Mouse (Mus musculus): ENCODE measurements around the gene Lsm2. TPM values are rescaled to one million over a fixed set of nuclear protein-coding genes. Genes with fewer than 3 reads are reported as not detected.

Gene Lsm2
- total and polyA plus RNA-seq, 2 experiments from 2014 or later = 23.1 to 64.2 TPM

- H3K4me1 ChIP-seq (ENCODE audit: control insufficient read depth, insufficient read depth) = no peaks in the 10 kb centered on the region; the same call in 1 of the 2 replicates
- no peaks in the 10 kb centered on the region for H3K27me3 ChIP-seq (ENCODE audit: control insufficient read depth, insufficient read depth, low read length)
- DNase-seq (ENCODE audit: low spot score) (no peak), ATAC-seq (ENCODE audit: insufficient read depth, low read depth) (no peak)
- H3K9me3 ChIP-seq (replicated peaks; ENCODE audit: control insufficient read depth, low read length) = no peaks in the 10 kb centered on the region
- no peak overlapping the region for H3K27ac ChIP-seq (ENCODE audit: low read depth)
- H3K36me3 ChIP-seq (replicated peaks; ENCODE audit: control insufficient read depth, insufficient read depth, low read length) = peaks cover 15% of the 10 kb centered on the region
- WGBS = 35% methylated on average over 4 of the region's 4 CpGs
- no peak overlapping the region for H3K9ac ChIP-seq (replicated peaks; ENCODE audit: low read depth, low read length)
- TF ChIP-seq CTCF (IDR thresholded peaks at IDR 0.05; ENCODE audit: low read depth) = no peak
- no peak for TF ChIP-seq EP300 (IDR thresholded peaks at IDR 0.05; ENCODE audit: low read depth)
- H3K4me2 ChIP-seq (ENCODE audit: low read depth, low read length) = no peak overlapping the region
- H3K4me3 ChIP-seq (ENCODE audit: low read depth, low read length) = no peak overlapping the region
Measured at GRCm38 (mm10) chr17:34949553-34949969, 32.1 kb upstream of the Lsm2 start.

DNA sequence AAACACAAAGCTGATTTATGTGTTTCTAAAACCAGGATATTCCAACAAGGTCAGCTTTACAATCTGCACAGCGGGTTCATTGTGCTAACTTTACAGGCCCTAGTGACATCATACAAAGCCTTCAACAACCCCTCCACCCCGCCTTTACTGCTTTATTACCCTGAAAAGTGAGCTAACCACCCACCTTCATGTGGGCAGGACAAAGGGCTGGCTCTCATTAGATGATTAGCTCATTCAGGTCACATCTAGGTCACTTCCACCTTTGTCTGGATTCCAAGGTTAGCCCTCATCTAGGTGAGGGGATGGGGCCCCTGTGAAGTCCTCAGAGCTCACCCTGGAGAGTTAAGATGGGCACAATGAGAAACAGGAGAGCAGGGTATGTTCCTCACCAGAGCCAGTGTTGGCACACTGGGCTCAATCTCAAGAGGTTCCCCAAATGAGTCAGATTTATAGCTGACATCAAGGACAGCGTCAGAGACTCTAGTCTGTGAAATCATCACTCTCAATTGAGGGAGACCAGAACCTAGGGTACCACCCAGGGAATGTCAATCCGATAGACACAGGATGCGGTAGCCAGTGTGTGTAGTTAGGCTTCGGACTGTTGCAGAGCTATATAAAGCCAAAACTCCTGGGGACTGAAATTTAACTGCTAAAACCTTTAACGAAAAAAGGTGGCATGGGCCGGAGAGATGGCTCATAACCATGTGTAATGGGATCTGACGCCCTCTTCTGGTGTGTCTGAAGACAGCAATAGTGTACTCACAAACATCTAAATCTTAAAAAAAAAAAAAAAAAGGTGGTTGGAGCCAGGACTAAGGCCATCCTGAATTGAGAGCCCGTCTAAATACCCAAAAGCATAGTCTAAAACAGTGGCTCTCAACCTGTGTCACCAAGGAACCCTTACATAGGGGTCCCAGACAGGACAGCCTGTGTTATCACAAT, 30.9 kb upstream of the Lsm2 start:
- Histone ChIP-seq H3K9ac (replicated peaks; ENCODE audit: low read depth, low read length) (peak overlapping the region; percentile 82), H3K9me3 (replicated peaks; ENCODE audit: control insufficient read depth, low read length) (no peaks in the 10 kb centered on the region), H3K4me2 (ENCODE audit: low read depth, low read length) (peak overlapping the region; percentile 84), H3K4me1 (ENCODE audit: control insufficient read depth, insufficient read depth) (no peaks in the 10 kb centered on the region; the same call in 1 of the 2 replicates), H3K27me3 (ENCODE audit: control insufficient read depth, insufficient read depth, low read length) (no peaks in the 10 kb centered on the region), H3K4me3 (ENCODE audit: low read depth, low read length) (peak overlapping the region; percentile 74), H3K27ac (ENCODE audit: low read depth) (0 out of 2 replicates have a peak overlapping the region, but pooled peaks have one; percentile 1), H3K36me3 (replicated peaks; ENCODE audit: control insufficient read depth, insufficient read depth, low read length) (peaks cover 15% of the 10 kb centered on the region)
- ATAC-seq (ENCODE audit: insufficient read depth, low read depth) (no peak), DNase-seq (ENCODE audit: low spot score) (no peak)
- TF ChIP-seq EP300 (IDR thresholded peaks at IDR 0.05; ENCODE audit: low read depth) (no peak), CTCF (IDR thresholded peaks at IDR 0.05; ENCODE audit: low read depth) (no peak)
- WGBS = 33% methylated on average over 10 of the region's 10 CpGs

- Histone ChIP-seq H3K36me3 (replicated peaks; ENCODE audit: control insufficient read depth, insufficient read depth, low read length) (peaks cover 15% of the 10 kb centered on the region), H3K27me3 (ENCODE audit: control insufficient read depth, insufficient read depth, low read length) (no peaks in the 10 kb centered on the region)
Measured at GRCm38 (mm10) chr17:34951636-34952377, 29.9 kb upstream of the Lsm2 start.

GRCm38 (mm10) chr17:34952378-34953040, 29.2 kb upstream of the Lsm2 start:
- DNase-seq (ENCODE audit: low spot score) (peak; percentile 84), ATAC-seq (ENCODE audit: insufficient read depth, low read depth) (peak; percentile 75)
- peak overlapping the region; percentile 84 for H3K4me2 ChIP-seq (ENCODE audit: low read depth, low read length)
- peak overlapping the region; percentile 73 for H3K27ac ChIP-seq (ENCODE audit: low read depth)
- H3K9me3 ChIP-seq (replicated peaks; ENCODE audit: control insufficient read depth, low read length) = no peaks in the 10 kb centered on the region
- peak; percentile 59 for TF ChIP-seq CTCF (IDR thresholded peaks at IDR 0.05; ENCODE audit: low read depth)
- TF ChIP-seq EP300 (IDR thresholded peaks at IDR 0.05; ENCODE audit: low read depth) = peak; percentile 92
- no peaks in the 10 kb centered on the region; the same call in 1 of the 2 replicates for H3K4me1 ChIP-seq (ENCODE audit: control insufficient read depth, insufficient read depth)
- H3K9ac ChIP-seq (replicated peaks; ENCODE audit: low read depth, low read length) = peak overlapping the region; percentile 82
- H3K36me3 ChIP-seq (replicated peaks; ENCODE audit: control insufficient read depth, insufficient read depth, low read length) = peaks cover 15% of the 10 kb centered on the region
- no peaks in the 10 kb centered on the region for H3K27me3 ChIP-seq (ENCODE audit: control insufficient read depth, insufficient read depth, low read length)
- under 1% methylated on average over 23 of the region's 23 CpGs for WGBS
- H3K4me3 ChIP-seq (ENCODE audit: low read depth, low read length) = peak overlapping the region; percentile 74

More at GRCm38 (mm10) chr17:34951636-34952377, 29.9 kb upstream of the Lsm2 start:
- no peak for DNase-seq (ENCODE audit: low spot score)
- H3K4me2 ChIP-seq (ENCODE audit: low read depth, low read length) = peak overlapping the region; percentile 84
- no peaks in the 10 kb centered on the region for H3K9me3 ChIP-seq (replicated peaks; ENCODE audit: control insufficient read depth, low read length)
- H3K9ac ChIP-seq (replicated peaks; ENCODE audit: low read depth, low read length) = peak overlapping the region; percentile 82
- ATAC-seq (ENCODE audit: insufficient read depth, low read depth) = no peak
- under 1% methylated on average over 29 of the region's 29 CpGs for WGBS
- TF ChIP-seq EP300 (IDR thresholded peaks at IDR 0.05; ENCODE audit: low read depth) = no peak
- no peak for TF ChIP-seq CTCF (IDR thresholded peaks at IDR 0.05; ENCODE audit: low read depth)
- H3K4me3 ChIP-seq (ENCODE audit: low read depth, low read length) = peak overlapping the region; percentile 74
- H3K27ac ChIP-seq (ENCODE audit: low read depth) = peak overlapping the region; percentile 73
- H3K4me1 ChIP-seq (ENCODE audit: control insufficient read depth, insufficient read depth) = no peaks in the 10 kb centered on the region; the same call in 1 of the 2 replicates

DNA sequence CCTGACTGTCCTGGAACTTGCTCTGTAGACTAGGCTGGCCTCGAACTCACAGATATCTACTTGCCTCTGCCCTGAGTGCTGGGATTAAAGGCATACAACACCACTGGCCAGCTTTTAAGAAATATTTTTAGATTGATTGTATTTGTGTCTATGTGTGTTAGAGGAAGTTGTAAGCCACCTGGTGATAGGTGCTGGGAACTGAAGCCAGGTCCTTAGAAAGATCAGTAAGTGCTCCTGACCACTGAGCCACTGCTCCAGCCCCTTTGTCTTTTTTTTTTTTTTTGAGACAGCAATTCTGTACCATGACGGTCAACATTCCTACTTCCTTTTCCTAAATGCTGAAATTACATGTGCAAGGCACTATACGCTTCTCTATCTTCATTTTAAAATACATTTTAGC, 28.4 kb upstream of the Lsm2 start:
- peaks cover 15% of the 10 kb centered on the region for H3K36me3 ChIP-seq (replicated peaks; ENCODE audit: control insufficient read depth, insufficient read depth, low read length)
- no peaks in the 10 kb centered on the region; the same call in 1 of the 2 replicates for H3K4me1 ChIP-seq (ENCODE audit: control insufficient read depth, insufficient read depth)
- no peaks in the 10 kb centered on the region for H3K9me3 ChIP-seq (replicated peaks; ENCODE audit: control insufficient read depth, low read length)
- H3K4me2 ChIP-seq (ENCODE audit: low read depth, low read length) = no peak overlapping the region
- 77% methylated on average over 3 of the region's 3 CpGs for WGBS
- H3K4me3 ChIP-seq (ENCODE audit: low read depth, low read length) = no peak overlapping the region
- no peak for TF ChIP-seq EP300 (IDR thresholded peaks at IDR 0.05; ENCODE audit: low read depth)
- no peak for TF ChIP-seq CTCF (IDR thresholded peaks at IDR 0.05; ENCODE audit: low read depth)
- ATAC-seq (ENCODE audit: insufficient read depth, low read depth) = no peak
- H3K27ac ChIP-seq (ENCODE audit: low read depth) = no peak overlapping the region
- H3K9ac ChIP-seq (replicated peaks; ENCODE audit: low read depth, low read length) = no peak overlapping the region
- DNase-seq (ENCODE audit: low spot score) = no peak
- no peaks in the 10 kb centered on the region for H3K27me3 ChIP-seq (ENCODE audit: control insufficient read depth, insufficient read depth, low read length)
